Mouse (Mus musculus) spleen, adult 2 months (tissue): ENCODE measurements around the gene Gm26602.

Experiments used
- CTCF ChIP-seq: fragments of 200-500 bp; IDR thresholded peaks from 2 replicates; pipeline ENCODE4 v1.5.1; 2011; ENCODE audit warnings: mild to moderate bottlenecking, inconsistent platforms; ENCODE audit not compliant: insufficient read depth, insufficient read length, insufficient replicate concordance; ENCODE audit errors: extremely low read depth
- POLR2A ChIP-seq: fragments of 200-500 bp; IDR thresholded peaks from 2 replicates; pipeline ENCODE4 v1.6.1; 2011; ENCODE audit warnings: low read depth, low read length, inconsistent platforms

DNA sequence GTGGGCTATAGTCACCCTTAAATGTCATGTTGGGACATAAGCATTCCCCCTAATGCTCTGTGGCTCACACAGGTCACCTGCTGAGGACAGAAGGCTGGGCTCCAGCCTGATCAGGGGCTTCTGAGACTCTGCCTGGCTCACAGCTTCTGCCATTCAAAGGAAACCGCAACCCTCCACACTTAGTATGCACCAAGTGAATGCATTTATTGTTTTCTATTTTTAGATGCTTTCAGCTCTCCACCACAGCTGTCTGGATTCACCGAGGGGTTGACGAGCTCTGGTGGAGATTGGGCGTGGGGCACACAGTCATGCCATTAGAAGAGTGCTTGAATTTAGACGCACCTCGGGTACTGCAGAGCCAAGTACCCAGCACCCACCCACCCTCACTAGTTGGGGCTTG, 37.3 kb upstream of the Gm26602 start:
- TF ChIP-seq POLR2A: no peak
- no peak for TF ChIP-seq CTCF
